ENCODE assay signal across 8 mouse cellular contexts in genomic region chr1:180365983-180366811, GRCm38 (mm10). TPM values are rescaled to one million over a fixed set of nuclear protein-coding genes. Genes with fewer than 3 reads are reported as not detected.
DNase-seq lines count a peak whose midpoint lies in the region; ATAC-seq and TF ChIP-seq lines count a peak whose summit lies in the region.

No protein-coding gene starts in this region.

- intact Hi-C loops in gastrocnemius, adult 2 months (cut with DNase I): loop anchor here (1.0 to 2.0 kb wide), 2 partner anchors 17 to 21 kb away; no protein-coding TSS in a partner anchor

- no peak for TF ChIP-seq CTCF in gastrocnemius, adult 2 months (IDR thresholded peaks at IDR 0.05)
- no peak for TF ChIP-seq CTCF in stomach, postnatal 0 days (IDR thresholded peaks at IDR 0.05; ENCODE audit: low read depth)

- WGBS in forebrain, embryonic 10.5 days: 82% methylated on average over 18 of the region's 18 CpGs
- WGBS in liver, embryonic 16.5 days (ENCODE audit: insufficient replicate concordance): 49% methylated on average over 18 of the region's 18 CpGs
- 55% methylated on average over 18 of the region's 18 CpGs for WGBS in stomach, postnatal 0 days

- peak overlapping the region; percentile 84 for H3K27ac ChIP-seq in gastrocnemius, adult 2 months
- H3K27ac ChIP-seq in forebrain, embryonic 10.5 days: peak overlapping the region; percentile 31; the same call in 1 of the 2 replicates
- no peak overlapping the region for H3K27ac ChIP-seq in liver, embryonic 16.5 days (ENCODE audit: low read length)
- peak overlapping the region; percentile 25; the same call in 1 of the 2 replicates for H3K27ac ChIP-seq in stomach, postnatal 0 days (replicated peaks)

- peak overlapping the region; percentile 72; the same call in 1 of the 2 replicates for H3K4me2 ChIP-seq in liver, embryonic 16.5 days (ENCODE audit: low read depth, low read length)
- H3K4me2 ChIP-seq in stomach, postnatal 0 days (replicated peaks; ENCODE audit: low read depth): peak overlapping the region; percentile 72

- TF ChIP-seq EP300 in stomach, postnatal 0 days (optimal IDR thresholded peaks at IDR 0.05): no peak

- H3K9ac ChIP-seq in liver, embryonic 16.5 days (ENCODE audit: low read depth, low read length): no peak overlapping the region
- H3K9ac ChIP-seq in stomach, postnatal 0 days (ENCODE audit: low read length): no peak overlapping the region; the same call in 1 of the 2 replicates

- H3K27me3 ChIP-seq in forebrain, embryonic 10.5 days (ENCODE audit: poor library complexity, severe bottlenecking): 0 out of 2 replicates have a peak, but pooled peaks cover 11% of the 10 kb centered on the region
- peaks cover 3% of the 10 kb centered on the region; the same call in 1 of the 2 replicates for H3K27me3 ChIP-seq in liver, embryonic 16.5 days (ENCODE audit: control insufficient read depth, insufficient read depth, low read depth, low read length)
- H3K27me3 ChIP-seq in stomach, postnatal 0 days (ENCODE audit: control insufficient read depth, insufficient read depth, low read length): no peaks in the 10 kb centered on the region

- no peak for ATAC-seq in liver, embryonic 16.5 days (ENCODE audit: low read depth)
- no peak for ATAC-seq in stomach, postnatal 0 days (ENCODE audit: low FRiP score, low TSS enrichment)

- DNase-seq in gastrocnemius, adult 2 months: peak; percentile 63
- no peak for DNase-seq in gastrocnemius, adult 18-20 months (ENCODE audit: low spot score)
- DNase-seq in 416B (ENCODE audit: low read depth): peak; percentile 63
- DNase-seq in forebrain, embryonic 10.5 days (ENCODE audit: extremely low spot score, low spot score): no peak
- DNase-seq in stomach, postnatal 0 days (ENCODE audit: low spot score): no peak
- no peak for DNase-seq in kidney, postnatal 14 days
- no peak for DNase-seq in kidney, adult 18-20 months

- peak overlapping the region; percentile 76 for H3K4me3 ChIP-seq in gastrocnemius, adult 2 months
- H3K4me3 ChIP-seq in forebrain, embryonic 10.5 days: peak overlapping the region; percentile 56; the same call in 1 of the 2 replicates
- H3K4me3 ChIP-seq in liver, embryonic 16.5 days (ENCODE audit: low read depth, low read length): no peak overlapping the region
- no peak overlapping the region for H3K4me3 ChIP-seq in stomach, postnatal 0 days (ENCODE audit: low read depth, low read length)

- H3K9me3 ChIP-seq in forebrain, embryonic 10.5 days: no peaks in the 10 kb centered on the region
- H3K9me3 ChIP-seq in liver, embryonic 16.5 days (replicated peaks; ENCODE audit: control insufficient read depth, low read length): no peaks in the 10 kb centered on the region
- H3K9me3 ChIP-seq in stomach, postnatal 0 days (ENCODE audit: control insufficient read depth, low read length): no peaks in the 10 kb centered on the region

- H3K36me3 ChIP-seq in forebrain, embryonic 10.5 days (replicated peaks): no peaks in the 10 kb centered on the region
- no peaks in the 10 kb centered on the region for H3K36me3 ChIP-seq in liver, embryonic 16.5 days (ENCODE audit: control insufficient read depth, insufficient read depth)
- no peaks in the 10 kb centered on the region for H3K36me3 ChIP-seq in stomach, postnatal 0 days (ENCODE audit: control insufficient read depth, insufficient read depth, low read length)

- peaks cover 38% of the 10 kb centered on the region for H3K4me1 ChIP-seq in forebrain, embryonic 10.5 days
- H3K4me1 ChIP-seq in liver, embryonic 16.5 days (ENCODE audit: control insufficient read depth, low read depth, low read length): peaks cover 15% of the 10 kb centered on the region
- H3K4me1 ChIP-seq in stomach, postnatal 0 days (replicated peaks; ENCODE audit: control insufficient read depth, insufficient read depth): peaks cover 6% of the 10 kb centered on the region; the same call in 1 of the 2 replicates

RNA-seq across cellular contexts. Expression of gene Itpkb, which starts 35.9 kb away (rescaled TPM):
- 10 to 100 TPM; 14.7 to 22.7 TPM for total RNA-seq in gastrocnemius, adult 2 months (2021)
- 10 to 100 TPM; 11.3 to 21.8 TPM for total RNA-seq in gastrocnemius, adult 18-20 months (2021)
- 2.5 and 2.8 TPM in 2 replicates for polyA plus RNA-seq in forebrain, embryonic 10.5 days (2016; fragmentation: Nextera tagmentation; extraction: Ambion mirVana)
- polyA plus RNA-seq in liver, embryonic 16.5 days (2015; fragmentation: Nextera tagmentation; extraction: Ambion mirVana): 1.2 and 1.4 TPM in 2 replicates
- polyA plus RNA-seq in stomach, postnatal 0 days (2015; fragmentation: Nextera tagmentation; extraction: Ambion mirVana): 3.7 and 4.0 TPM in 2 replicates

Comparison
In these comparisons a context has a peak if more than half of its experiments do, and no peak if none do; other contexts are left out.
1. DNase-seq: peak in gastrocnemius, adult 2 months (single experiment) and 416B (single experiment); none in gastrocnemius, adult 18-20 months (single experiment), forebrain, embryonic 10.5 days (single experiment), stomach, postnatal 0 days (single experiment), kidney, postnatal 14 days (single experiment) and kidney, adult 18-20 months (single experiment).
2. H3K4me3 ChIP-seq: peak in gastrocnemius, adult 2 months (single experiment) and forebrain, embryonic 10.5 days (single experiment); none in liver, embryonic 16.5 days (single experiment) and stomach, postnatal 0 days (single experiment).